ENCODE assay signal across 7 mouse cellular contexts in genomic region chr15:80852527-80852926, GRCm38 (mm10).
DNase-seq lines count a peak whose midpoint lies in the region; ATAC-seq and TF ChIP-seq lines count a peak whose summit lies in the region.
"Not testable (repeated sequence)": the region's sequence is repeated elsewhere in the genome, so short reads cannot be mapped to it uniquely, and the experiment has no call there.

No protein-coding gene starts in this region.

- CTCF ChIA-PET in Patski (lab: Charles Lee) = not testable (repeated sequence)

- not testable (repeated sequence) for H3K9ac ChIP-seq in hindbrain, postnatal 0 days (replicated peaks; ENCODE audit: low read length); liver, embryonic 14.5 days (replicated peaks); lung, embryonic 14.5 days; stomach, postnatal 0 days (ENCODE audit: low read length)

- not testable (repeated sequence) for H3K27ac ChIP-seq in hindbrain, postnatal 0 days; layer of hippocampus, adult 2 months; liver, embryonic 14.5 days; lung, embryonic 14.5 days (ENCODE audit: low read depth); stomach, postnatal 0 days (replicated peaks)

- DNase-seq in Patski (ENCODE audit: low read depth, low spot score); hindbrain, postnatal 0 days (ENCODE audit: low spot score); layer of hippocampus, adult 2 months (ENCODE audit: low spot score in 2 of 2); liver, embryonic 14.5 days (ENCODE audit: low read depth in 3 of 3, low spot score in 3 of 3); lung, embryonic 14.5 days; stomach, postnatal 0 days (ENCODE audit: low spot score): not testable (repeated sequence)
- peak; percentile 70 for DNase-seq in heart, adult 11 months

- not testable (repeated sequence) for TF ChIP-seq EP300 in liver, embryonic 14.5 days (IDR thresholded peaks at IDR 0.05; ENCODE audit: low read depth); stomach, postnatal 0 days (optimal IDR thresholded peaks at IDR 0.05)

- not testable (repeated sequence) for H3K4me1 ChIP-seq in hindbrain, postnatal 0 days (ENCODE audit: insufficient read depth, low read length); liver, embryonic 14.5 days (replicated peaks; ENCODE audit: control insufficient read depth in 2 of 2, insufficient read depth in 2 of 2, low read length in 1 of 2); lung, embryonic 14.5 days (ENCODE audit: insufficient read depth); stomach, postnatal 0 days (replicated peaks; ENCODE audit: control insufficient read depth, insufficient read depth)

- H3K9me3 ChIP-seq in hindbrain, postnatal 0 days (ENCODE audit: low read length); liver, embryonic 14.5 days (ENCODE audit: control insufficient read depth, low read length); lung, embryonic 14.5 days (ENCODE audit: low read depth, low read length); stomach, postnatal 0 days (ENCODE audit: control insufficient read depth, low read length): not testable (repeated sequence)

- ATAC-seq in Patski; hindbrain, postnatal 0 days; liver, embryonic 14.5 days (ENCODE audit: insufficient read depth); lung, embryonic 14.5 days (ENCODE audit: insufficient read depth); stomach, postnatal 0 days (ENCODE audit: low FRiP score, low TSS enrichment): not testable (repeated sequence)

- 86% methylated on average over 3 of the region's 3 CpGs for WGBS in hindbrain, postnatal 0 days
- 69% methylated on average over 3 of the region's 3 CpGs for WGBS in liver, embryonic 14.5 days (ENCODE audit: insufficient replicate concordance)
- 84% methylated on average over 3 of the region's 3 CpGs for WGBS in lung, embryonic 14.5 days
- WGBS in stomach, postnatal 0 days = 91% methylated on average over 3 of the region's 3 CpGs

- H3K4me2 ChIP-seq in hindbrain, postnatal 0 days (ENCODE audit: low read depth, low read length); liver, embryonic 14.5 days (ENCODE audit: low read depth); lung, embryonic 14.5 days; stomach, postnatal 0 days (replicated peaks; ENCODE audit: low read depth): not testable (repeated sequence)

- not testable (repeated sequence) for H3K36me3 ChIP-seq in hindbrain, postnatal 0 days (ENCODE audit: insufficient read depth, low read length); liver, embryonic 14.5 days (replicated peaks; ENCODE audit: control insufficient read depth, insufficient read depth, low read depth); lung, embryonic 14.5 days (ENCODE audit: insufficient read depth); stomach, postnatal 0 days (ENCODE audit: control insufficient read depth, insufficient read depth, low read length)

- in situ Hi-C loops in Patski (cut with MboI; ENCODE audit: low pct_unique_long_range_greater_than_20kb) = not testable (repeated sequence)

- peak; percentile 51 for TF ChIP-seq CTCF in Patski (IDR thresholded peaks at IDR 0.05)
- TF ChIP-seq CTCF in hindbrain, postnatal 0 days (IDR thresholded peaks at IDR 0.05; ENCODE audit: low read depth) = peak; percentile 18
- TF ChIP-seq CTCF in layer of hippocampus, adult 2 months (conservative IDR thresholded peaks at IDR 0.05) = peak; percentile 54
- TF ChIP-seq CTCF in liver, embryonic 14.5 days (IDR thresholded peaks at IDR 0.05; ENCODE audit: low read depth) = peak; percentile 39
- TF ChIP-seq CTCF in lung, embryonic 14.5 days (IDR thresholded peaks at IDR 0.05; ENCODE audit: low read depth) = peak; percentile 2; the same call in 1 of the 2 replicates
- TF ChIP-seq CTCF in stomach, postnatal 0 days (IDR thresholded peaks at IDR 0.05; ENCODE audit: low read depth) = peak; percentile 30; the same call in 1 of the 2 replicates

- H3K27me3 ChIP-seq in Patski; hindbrain, postnatal 0 days (ENCODE audit: insufficient read depth, low read length); liver, embryonic 14.5 days (ENCODE audit: control insufficient read depth, insufficient read depth, low read length); lung, embryonic 14.5 days (ENCODE audit: insufficient read depth, low read length); stomach, postnatal 0 days (ENCODE audit: control insufficient read depth, insufficient read depth, low read length): not testable (repeated sequence)

- POLR2A ChIA-PET in Patski (lab: Charles Lee) = not testable (repeated sequence)

- not testable (repeated sequence) for H3K4me3 ChIP-seq in hindbrain, postnatal 0 days (ENCODE audit: low read length); layer of hippocampus, adult 2 months; liver, embryonic 14.5 days (ENCODE audit: insufficient read depth in 1 of 2, low read depth in 2 of 2, low read length in 2 of 2); lung, embryonic 14.5 days (ENCODE audit: low read depth, low read length); stomach, postnatal 0 days (ENCODE audit: low read depth, low read length)

Comparison
In these comparisons a context has a peak if more than half of its experiments do, and no peak if none do; other contexts are left out.
1. CTCF ChIP-seq: peak in every context shown above with its lines; median percentile 54 in layer of hippocampus, adult 2 months; 51 in Patski; 39 in liver, embryonic 14.5 days; 30 in stomach, postnatal 0 days; 18 in hindbrain, postnatal 0 days; 2 in lung, embryonic 14.5 days.